Mouse (Mus musculus) hindbrain, embryonic 12.5 days (tissue): ENCODE data around the gene Calcoco2. TPM values are rescaled to one million over a fixed set of nuclear protein-coding genes. Genes with fewer than 3 reads are reported as not detected.
A peak's percentile ranks its signal among the peaks of the same experiment; 100 is the strongest.
"Not testable (repeated sequence)": the region's sequence is repeated elsewhere in the genome, so short reads cannot be mapped to it uniquely, and the experiment has no call there.

Experiments
- ATAC-seq: fragments of 200-750 bp; cut with Nextera tagmentation; 2 replicates; pipeline ENCODE4 v1.8.0; 2017; ENCODE audit warnings: moderate TSS enrichment; ENCODE audit not compliant: low FRiP score
- H3K27ac ChIP-seq: fragments of 300-500 bp; sonication (generic); 2 replicates; pipeline ENCODE4 v1.5.1; 2016; ENCODE audit warnings: mild to moderate bottlenecking
- H3K27me3 ChIP-seq: fragments of 300-500 bp; sonication (generic); 2 replicates; pipeline ENCODE4 v1.6.1; 2016; ENCODE audit warnings: mild to moderate bottlenecking
- H3K36me3 ChIP-seq: fragments of 300-500 bp; sonication (generic); 2 replicates; pipeline ENCODE4 v1.6.1; 2016; ENCODE audit warnings: mild to moderate bottlenecking
- H3K4me1 ChIP-seq: fragments of 300-500 bp; sonication (generic); 2 replicates; pipeline ENCODE4 v1.6.1; 2016
- H3K4me2 ChIP-seq: fragments of 300-500 bp; sonication (generic); replicated peaks from 2 replicates; pipeline ENCODE4 v1.6.1; 2016; ENCODE audit warnings: mild to moderate bottlenecking
- H3K4me3 ChIP-seq: fragments of 300-500 bp; sonication (generic); 2 replicates; pipeline ENCODE4 v1.5.1; 2016; ENCODE audit warnings: mild to moderate bottlenecking
- H3K9ac ChIP-seq: fragments of 300-500 bp; sonication (generic); 2 replicates; pipeline ENCODE4 v1.6.1; 2016; ENCODE audit warnings: mild to moderate bottlenecking, moderate library complexity
- H3K9me3 ChIP-seq: fragments of 300-500 bp; sonication (generic); replicated peaks from 2 replicates; pipeline ENCODE4 v1.6.1; 2016; ENCODE audit warnings: mild to moderate bottlenecking
- WGBS: fragments of 180-500 bp; shearing (Covaris S2); methylation state at CpG from one replicate; pipeline ENCODE4 v1.1.7; 2016; 5-methylcytosine and 5-hydroxymethylcytosine counted together
- polyA plus RNA-seq: library from polyadenylated mRNA; unstranded; fragments of >200 nt; fragmentation: Nextera tagmentation; extraction: Ambion mirVana; gene quantifications from 2 replicates; pipeline ENCODE4 v1.2.1, GENCODE M21; 2016

The Calcoco2 gene
- polyA plus RNA-seq, 1 experiment from 2014 or later: 0.15 TPM

DNA sequence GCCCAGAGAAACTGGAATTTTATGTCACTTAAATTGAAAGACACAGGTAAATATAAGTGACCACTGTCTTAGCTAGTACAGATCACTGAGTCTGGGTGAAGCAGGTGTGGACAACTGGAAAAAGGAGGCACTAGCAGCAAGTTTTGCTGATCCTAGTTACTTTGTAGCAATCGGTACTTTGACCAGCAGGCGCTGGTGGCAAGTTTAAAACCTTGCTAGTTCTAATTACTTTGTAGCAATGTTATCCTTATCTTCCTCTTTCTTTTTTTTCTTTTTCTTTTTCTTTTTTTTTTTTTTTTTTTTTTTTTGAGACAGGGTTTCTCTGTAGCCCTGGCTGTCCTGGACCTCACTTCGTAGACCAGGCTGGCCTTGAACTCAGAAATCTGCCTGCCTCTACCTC, 4.4 kb upstream of the Calcoco2 start:
- no peak for ATAC-seq
- WGBS: 92% methylated on average over 3 of the region's 3 CpGs
- Histone ChIP-seq H3K4me2 (no peak overlapping the region), H3K4me1 (no peaks in the 10 kb centered on the region), H3K36me3 (no peaks in the 10 kb centered on the region), H3K9ac (no peak overlapping the region), H3K27me3 (peaks cover 4% of the 10 kb centered on the region), H3K27ac (no peak overlapping the region), H3K4me3 (no peak overlapping the region), H3K9me3 (no peaks in the 10 kb centered on the region)

DNA sequence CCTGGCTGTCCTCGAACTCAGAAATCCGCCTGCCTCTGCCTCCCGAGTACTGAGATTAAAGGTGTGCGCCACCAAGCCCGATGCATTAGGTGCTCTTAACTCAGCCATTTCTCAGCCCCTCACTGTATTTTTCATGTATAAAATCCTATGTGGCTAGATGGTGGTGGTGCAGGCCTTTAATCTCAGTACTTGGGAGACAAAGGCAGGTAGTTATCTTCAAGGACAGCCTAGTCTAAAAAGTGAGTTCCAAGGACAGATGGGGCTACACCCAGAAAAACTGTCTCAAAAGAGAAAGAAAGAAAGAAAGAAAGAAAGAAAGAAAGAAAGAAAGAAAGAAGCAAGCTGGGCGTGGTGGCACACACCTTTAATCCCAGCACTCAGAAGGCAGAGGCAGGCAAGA, 3.7 kb upstream of the Calcoco2 start:
- Histone ChIP-seq H3K4me2 (no peak overlapping the region), H3K4me1 (no peaks in the 10 kb centered on the region), H3K27me3 (peaks cover 4% of the 10 kb centered on the region; the same call in 1 of the 2 replicates), H3K36me3 (no peaks in the 10 kb centered on the region), H3K9ac (no peak overlapping the region), H3K4me3 (no peak overlapping the region), H3K9me3 (no peaks in the 10 kb centered on the region), H3K27ac (no peak overlapping the region)
- ATAC-seq: no peak
- WGBS: 83% methylated on average over 6 of the region's 6 CpGs

DNA sequence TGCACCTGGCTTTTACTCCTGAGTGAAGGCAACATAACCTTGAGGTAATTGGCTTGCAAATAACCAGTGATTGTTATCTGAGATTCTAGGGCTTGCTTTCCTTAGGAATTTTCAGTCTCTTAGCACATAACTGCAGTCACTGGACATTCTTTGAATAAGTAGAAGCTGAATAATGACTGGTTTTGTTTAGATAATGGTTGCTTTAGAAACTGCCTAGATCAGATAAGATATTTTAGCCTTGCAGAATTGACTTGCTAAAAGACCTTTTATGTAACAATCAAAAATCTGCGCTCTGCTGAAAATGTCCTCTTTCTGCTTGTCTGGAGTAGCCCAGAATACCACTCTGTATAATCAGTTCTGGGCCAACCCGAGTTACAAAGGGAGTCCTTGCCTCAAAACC, 2.3 kb upstream of the Calcoco2 start:
- Histone ChIP-seq H3K4me2 (no peak overlapping the region), H3K27ac (no peak overlapping the region), H3K27me3 (peaks cover 4% of the 10 kb centered on the region; the same call in 1 of the 2 replicates), H3K9me3 (no peaks in the 10 kb centered on the region), H3K36me3 (no peaks in the 10 kb centered on the region), H3K4me3 (no peak overlapping the region), H3K4me1 (no peaks in the 10 kb centered on the region), H3K9ac (no peak overlapping the region)
- no peak for ATAC-seq
- 65% methylated on average over 2 of the region's 2 CpGs for WGBS

DNA sequence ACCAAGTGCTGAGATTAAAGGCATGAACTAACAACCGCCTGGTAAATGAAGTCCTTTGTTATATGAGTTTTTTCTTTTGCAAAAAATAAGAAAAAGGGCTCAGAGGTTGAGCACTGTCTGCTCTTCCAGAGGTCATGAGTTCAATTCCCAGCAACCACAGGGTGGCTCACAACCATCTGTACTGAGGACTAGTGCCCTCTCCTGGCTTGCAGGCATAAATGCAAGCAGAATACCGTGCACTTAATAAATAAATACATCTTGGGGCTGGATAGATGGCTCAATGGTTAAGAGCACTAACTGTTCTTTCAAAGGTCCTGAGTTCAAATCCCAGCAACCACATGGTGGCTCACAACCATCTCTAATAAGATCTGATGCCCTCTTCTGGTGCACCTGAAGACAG, 814 bp downstream of the Calcoco2 start:
- not testable (repeated sequence) for H3K27me3 ChIP-seq, ATAC-seq
- 60% methylated on average over 2 of the region's 2 CpGs for WGBS

DNA sequence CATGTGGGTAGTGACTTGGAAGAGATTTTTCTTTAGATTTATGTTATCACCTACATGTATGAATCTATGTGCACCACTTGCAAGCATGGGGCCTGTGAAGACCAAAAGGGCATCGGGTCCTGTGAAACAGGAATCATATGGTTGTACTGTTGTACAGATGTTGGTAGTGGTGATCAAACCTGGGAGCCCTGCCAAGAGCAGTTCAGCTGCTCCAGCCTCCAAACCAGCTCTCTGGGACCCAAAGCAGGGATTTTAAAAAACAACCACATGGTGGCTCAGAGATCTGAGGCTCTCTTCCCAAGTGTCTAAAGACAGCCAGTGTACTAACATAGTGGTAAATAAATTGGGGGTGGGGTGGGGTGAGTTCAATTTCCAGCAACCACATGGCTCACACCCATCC, 3.4 kb downstream of the Calcoco2 start:
- Histone ChIP-seq H3K4me3 (no peak overlapping the region), H3K9ac (no peak overlapping the region), H3K27ac (no peak overlapping the region), H3K27me3 (peaks cover 4% of the 10 kb centered on the region; the same call in 1 of the 2 replicates), H3K4me1 (no peaks in the 10 kb centered on the region), H3K9me3 (no peaks in the 10 kb centered on the region), H3K36me3 (no peaks in the 10 kb centered on the region), H3K4me2 (no peak overlapping the region)
- WGBS: 84% methylated on average over 1 of the region's 1 CpGs
- no peak for ATAC-seq

More for the DNA sequence above, 814 bp downstream of the Calcoco2 start:
- H3K9ac ChIP-seq, H3K4me3 ChIP-seq, H3K4me1 ChIP-seq, H3K4me2 ChIP-seq, H3K9me3 ChIP-seq, H3K27ac ChIP-seq, H3K36me3 ChIP-seq: not testable (repeated sequence)

DNA sequence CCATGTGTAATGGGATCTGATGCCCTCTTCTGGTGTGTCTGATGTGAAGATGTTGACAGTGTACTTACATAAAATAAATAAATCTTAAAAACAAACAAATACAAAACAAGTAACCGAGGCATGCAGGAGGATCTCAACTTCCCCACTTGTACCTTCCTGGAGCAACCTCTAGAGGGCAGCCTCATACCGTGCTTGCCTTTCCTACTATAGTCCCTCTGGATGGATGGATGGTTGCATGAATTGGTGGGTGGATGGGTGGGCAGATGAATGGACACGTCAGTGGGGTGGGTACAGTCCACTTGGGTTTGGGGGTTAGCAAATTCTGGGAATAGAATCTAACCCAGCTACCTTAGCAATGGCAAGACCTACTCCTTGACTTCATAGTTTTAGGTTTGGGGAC, 18.4 kb downstream of the Calcoco2 start:
- H3K4me1 ChIP-seq: no peaks in the 10 kb centered on the region
- no peak overlapping the region for H3K9ac ChIP-seq
- no peaks in the 10 kb centered on the region for H3K9me3 ChIP-seq
- H3K36me3 ChIP-seq: no peaks in the 10 kb centered on the region
- H3K27ac ChIP-seq: no peak overlapping the region
- no peak overlapping the region for H3K4me3 ChIP-seq
- H3K27me3 ChIP-seq: peaks cover 6% of the 10 kb centered on the region; the same call in 1 of the 2 replicates
- no peak overlapping the region for H3K4me2 ChIP-seq
- WGBS: 9% methylated on average over 3 of the region's 3 CpGs
- no peak for ATAC-seq

DNA sequence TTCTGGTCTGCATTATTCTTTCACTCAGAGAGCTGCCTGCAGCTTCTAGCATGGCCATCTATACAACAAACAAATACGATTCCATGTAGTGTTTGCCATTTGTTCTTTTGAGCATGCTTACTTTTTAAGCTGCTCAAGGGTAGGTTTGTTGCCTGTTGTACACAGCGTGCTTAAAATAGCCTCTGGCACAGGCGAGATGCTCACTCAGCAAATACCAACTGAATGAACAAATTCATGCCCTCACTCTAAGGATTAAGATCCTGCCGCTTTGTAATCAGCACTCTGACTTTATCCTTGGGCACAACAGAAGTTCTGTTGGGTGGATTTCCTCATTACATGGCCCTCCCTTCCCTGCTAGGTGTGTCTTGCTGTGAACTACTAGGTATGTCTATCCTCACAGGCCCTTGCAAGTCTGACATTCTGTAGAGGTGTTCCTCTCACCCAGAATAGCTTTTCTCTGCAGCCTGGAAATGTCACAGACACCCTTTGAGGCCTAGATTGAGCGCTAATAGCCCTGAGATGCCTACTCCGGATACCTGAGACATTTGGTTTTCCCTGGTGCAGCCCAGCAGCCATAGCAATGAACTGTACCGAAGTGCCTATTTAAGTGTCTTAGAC, 19.0 kb downstream of the Calcoco2 start:
- Histone ChIP-seq H3K4me2 (no peak overlapping the region), H3K9ac (no peak overlapping the region), H3K36me3 (no peaks in the 10 kb centered on the region), H3K27ac (no peak overlapping the region), H3K27me3 (peaks cover 6% of the 10 kb centered on the region; the same call in 1 of the 2 replicates), H3K4me1 (no peaks in the 10 kb centered on the region), H3K9me3 (no peaks in the 10 kb centered on the region; the same call in 1 of the 2 replicates), H3K4me3 (no peak overlapping the region)
- 46% methylated on average over 7 of the region's 7 CpGs for WGBS
- ATAC-seq: no peak

DNA sequence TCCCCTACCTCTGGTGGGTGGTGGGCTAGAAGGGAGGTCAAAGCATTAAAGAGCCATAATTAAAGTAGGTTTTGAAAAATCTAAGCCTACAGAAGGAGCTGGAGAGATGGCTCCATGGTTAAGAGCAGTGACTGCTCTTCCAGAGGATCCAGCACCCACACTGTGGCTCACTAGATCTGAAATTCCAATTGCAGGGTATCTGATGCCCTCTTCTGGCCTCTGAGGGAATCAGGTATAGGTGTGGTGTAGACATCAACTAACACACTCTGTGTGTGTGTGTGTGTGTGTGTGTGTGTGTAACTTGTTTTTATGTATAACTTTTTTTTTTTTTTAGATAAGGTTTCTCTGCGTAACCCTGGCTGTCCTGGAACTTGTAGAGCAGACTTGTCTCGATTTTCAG, 20.7 kb downstream of the Calcoco2 start:
- H3K36me3 ChIP-seq: no peaks in the 10 kb centered on the region
- no peaks in the 10 kb centered on the region; the same call in 1 of the 2 replicates for H3K9me3 ChIP-seq
- no peak overlapping the region for H3K4me3 ChIP-seq
- H3K4me2 ChIP-seq: no peak overlapping the region
- no peak for ATAC-seq
- H3K27ac ChIP-seq: no peak overlapping the region
- H3K27me3 ChIP-seq: peaks cover 6% of the 10 kb centered on the region; the same call in 1 of the 2 replicates
- H3K4me1 ChIP-seq: no peaks in the 10 kb centered on the region
- 49% methylated on average over 2 of the region's 2 CpGs for WGBS
- H3K9ac ChIP-seq: no peak overlapping the region

DNA sequence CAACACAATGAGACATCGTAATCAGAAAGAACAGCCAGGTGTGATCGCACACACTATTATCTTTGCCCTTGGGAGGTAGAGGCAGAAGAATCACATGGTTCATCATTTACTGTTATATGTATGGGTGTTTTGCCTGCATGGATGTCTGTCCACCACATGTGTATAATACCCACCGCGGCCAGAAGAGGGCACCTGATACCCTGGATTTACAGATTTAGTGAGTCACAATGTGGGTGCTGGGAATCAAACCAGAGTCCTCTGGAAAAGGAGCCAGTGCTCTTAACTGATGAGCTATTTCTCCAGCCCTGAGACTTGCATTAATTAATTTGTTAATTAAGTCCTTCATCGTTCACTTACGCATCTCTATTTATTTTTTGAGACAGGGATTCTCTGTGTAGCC, 23.8 kb downstream of the Calcoco2 start:
- Histone ChIP-seq H3K36me3 (no peaks in the 10 kb centered on the region), H3K27ac (no peak overlapping the region), H3K4me3 (no peak overlapping the region), H3K9ac (no peak overlapping the region), H3K27me3 (peaks cover 9% of the 10 kb centered on the region; the same call in 1 of the 2 replicates), H3K4me2 (no peak overlapping the region), H3K9me3 (no peaks in the 10 kb centered on the region; the same call in 1 of the 2 replicates), H3K4me1 (no peaks in the 10 kb centered on the region)
- 90% methylated on average over 6 of the region's 6 CpGs for WGBS
- ATAC-seq: no peak

DNA sequence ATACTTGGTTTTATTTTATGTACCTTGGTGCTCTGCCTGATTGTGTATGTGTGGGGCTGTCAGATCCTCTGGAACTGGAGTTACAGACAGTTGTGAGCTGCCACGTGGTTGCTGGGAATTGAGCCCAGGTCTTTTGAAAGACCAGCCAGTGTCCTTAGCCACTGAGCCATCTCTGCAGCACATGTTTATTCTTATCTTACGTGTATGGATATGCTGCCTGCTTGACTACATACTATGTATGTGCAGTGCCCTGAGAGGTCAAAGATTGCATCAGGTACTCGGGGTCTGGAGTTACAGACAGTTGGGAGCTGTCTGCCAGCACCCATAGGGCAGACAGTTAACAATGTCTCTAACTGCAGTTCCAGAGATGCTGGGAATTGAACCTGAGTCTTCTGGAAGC, 29.1 kb downstream of the Calcoco2 start:
- Histone ChIP-seq H3K4me1 (no peaks in the 10 kb centered on the region), H3K36me3 (no peaks in the 10 kb centered on the region), H3K27ac (no peak overlapping the region), H3K4me3 (no peak overlapping the region), H3K4me2 (no peak overlapping the region), H3K9ac (no peak overlapping the region), H3K27me3 (peaks cover 5% of the 10 kb centered on the region; the same call in 1 of the 2 replicates), H3K9me3 (no peaks in the 10 kb centered on the region; the same call in 1 of the 2 replicates)
- no peak for ATAC-seq
- WGBS: 73% methylated on average over 3 of the region's 3 CpGs

DNA sequence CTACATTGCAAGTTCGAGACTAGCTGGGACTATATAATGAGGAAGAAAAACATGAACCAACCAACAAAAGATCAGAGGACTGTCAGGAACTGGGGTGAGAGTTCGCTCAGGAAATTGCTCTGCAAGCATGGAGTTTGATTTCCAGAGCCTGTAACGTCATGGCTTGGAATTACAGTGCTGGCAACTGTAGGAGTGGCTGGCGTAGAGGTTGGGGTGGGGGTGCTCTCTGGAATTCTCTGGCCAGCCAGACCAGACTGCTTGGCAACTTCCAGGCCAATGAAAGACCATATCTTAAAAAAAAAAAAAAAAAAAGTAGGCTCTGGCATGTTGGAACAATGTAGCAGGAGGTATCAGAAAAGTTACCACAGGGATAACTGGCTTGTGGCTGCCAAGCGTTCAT, 31.0 kb downstream of the Calcoco2 start:
- Histone ChIP-seq H3K27ac (no peak overlapping the region), H3K4me1 (no peaks in the 10 kb centered on the region), H3K4me3 (no peak overlapping the region), H3K9ac (no peak overlapping the region), H3K9me3 (no peaks in the 10 kb centered on the region), H3K36me3 (no peaks in the 10 kb centered on the region), H3K27me3 (peaks cover 5% of the 10 kb centered on the region; the same call in 1 of the 2 replicates), H3K4me2 (no peak overlapping the region)
- 82% methylated on average over 5 of the region's 5 CpGs for whole genome bisulfite sequencing
- no peak for ATAC-seq

DNA sequence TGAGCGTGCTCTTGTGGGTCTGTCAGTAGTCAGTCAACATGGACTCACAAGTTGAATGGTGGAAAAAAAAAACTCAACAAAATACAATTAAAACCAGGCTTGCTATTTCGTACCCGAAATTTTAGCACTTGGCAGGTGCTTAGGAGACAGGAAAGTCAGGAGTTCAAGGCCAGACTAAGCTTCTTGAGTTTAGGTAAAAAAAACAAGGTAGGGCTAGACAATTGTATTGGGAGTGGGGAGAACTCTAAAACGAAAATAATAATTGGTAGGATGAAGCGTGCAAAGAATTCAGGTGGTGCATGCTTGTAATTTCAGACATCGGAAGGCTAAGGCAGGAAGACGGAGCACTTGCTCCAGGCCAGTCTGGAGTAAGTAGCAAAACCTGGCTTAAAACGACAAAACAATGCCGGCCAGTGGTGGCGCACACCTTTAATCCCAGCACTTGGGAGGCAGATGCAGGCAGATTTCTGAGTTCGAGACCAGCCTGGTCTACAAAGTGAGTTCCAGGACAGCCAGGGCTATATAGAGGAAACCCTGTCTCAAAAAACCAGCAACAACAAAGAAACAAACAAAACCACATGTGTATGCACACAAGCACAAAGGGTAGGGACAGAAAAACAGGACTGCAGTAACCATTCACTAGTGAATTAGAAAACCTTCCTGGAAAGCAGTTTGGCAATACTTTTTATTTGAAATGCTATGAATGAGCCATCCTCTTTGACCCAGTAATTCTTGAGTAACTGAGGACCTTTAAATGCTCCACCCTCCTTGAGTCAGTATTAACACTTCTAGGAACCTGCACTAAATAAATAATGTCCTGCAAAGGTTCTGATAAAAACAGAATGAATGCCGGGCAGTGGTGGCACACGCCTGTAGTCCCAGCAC, 35.3 kb downstream of the Calcoco2 start:
- H3K9ac ChIP-seq: no peak overlapping the region

More for the DNA sequence above, 35.3 kb downstream of the Calcoco2 start:
- WGBS: 66% methylated on average over 13 of the region's 13 CpGs
- Histone ChIP-seq H3K4me3 (peak overlapping the region; percentile 81), H3K27ac (peak overlapping the region; percentile 36), H3K4me2 (peak overlapping the region; percentile 43), H3K4me1 (peaks cover 13% of the 10 kb centered on the region), H3K36me3 (peaks cover 10% of the 10 kb centered on the region), H3K27me3 (no peaks in the 10 kb centered on the region), H3K9me3 (no peaks in the 10 kb centered on the region)
- ATAC-seq: no peak
